Mouse (Mus musculus) brain, embryonic 18.5 days (tissue): ENCODE results near the gene Fam107a.
"Not testable (repeated sequence)": the region's sequence is repeated elsewhere in the genome, so short reads cannot be mapped to it uniquely, and the experiment has no call there.

Experiments used
- DNase-seq: peaks from one replicate; pipeline ENCODE4 v3.0.0-alpha.2; 2012; ENCODE audit warnings: low read depth, low spot score

Fam107a gene

GRCm38 (mm10) chr14:8316366-8317193 is 1.2 kb downstream of the Fam107a start:
- no peak for DNase-seq

GRCm38 (mm10) chr14:8315169-8315568 is 2.7 kb downstream of the Fam107a start:
- DNase-seq, result no peak

- no peak for DNase-seq
These were observed 3.3 kb downstream of the Fam107a start for GRCm38 (mm10) chr14:8314536-8314935.

GRCm38 (mm10) chr14:8313877-8314276 is 3.9 kb downstream of the Fam107a start:
- DNase-seq, result no peak

- no peak for DNase-seq
These were observed 8.1 kb downstream of the Fam107a start for GRCm38 (mm10) chr14:8309621-8310141.

- DNase-seq, result no peak
These were observed 9.2 kb downstream of the Fam107a start for GRCm38 (mm10) chr14:8308650-8309049.

GRCm38 (mm10) chr14:8306884-8307283 is 10.9 kb downstream of the Fam107a start:
- DNase-seq, result no peak

- DNase-seq, result no peak
These were observed 12.8 kb downstream of the Fam107a start for GRCm38 (mm10) chr14:8305014-8305413.

- no peak for DNase-seq
These were observed 13.7 kb downstream of the Fam107a start for GRCm38 (mm10) chr14:8304082-8304481.

- DNase-seq, result no peak
These were observed 15.1 kb downstream of the Fam107a start for GRCm38 (mm10) chr14:8302687-8303086.

- no peak for DNase-seq
These were observed 17.5 kb downstream of the Fam107a start for GRCm38 (mm10) chr14:8300281-8300680.

- no peak for DNase-seq
These were observed 19.9 kb downstream of the Fam107a start for GRCm38 (mm10) chr14:8297889-8298293.

- DNase-seq, result no peak
These were observed 23.6 kb downstream of the Fam107a start for GRCm38 (mm10) chr14:8294257-8294656.

- DNase-seq, result not testable (repeated sequence)
These were observed 31.2 kb downstream of the Fam107a start for GRCm38 (mm10) chr14:8286595-8286994.

GRCm38 (mm10) chr14:8283784-8284183 is 34.0 kb downstream of the Fam107a start:
- no peak for DNase-seq

- not testable (repeated sequence) for DNase-seq
These were observed 46.5 kb downstream of the Fam107a start for GRCm38 (mm10) chr14:8271281-8271680.

- no peak for DNase-seq
These were observed 53.4 kb downstream of the Fam107a start for GRCm38 (mm10) chr14:8264378-8264777.

- no peak for DNase-seq
These were observed 55.6 kb downstream of the Fam107a start for GRCm38 (mm10) chr14:8262242-8262641.

GRCm38 (mm10) chr14:8260214-8260613 is 57.6 kb downstream of the Fam107a start:
- no peak for DNase-seq

- DNase-seq, result no peak
These were observed 58.7 kb downstream of the Fam107a start, which contains the start of gene Acox2 for GRCm38 (mm10) chr14:8259166-8259565. Gene Acox2, minus strand, starts transcription at chr14:8259353.

GRCm38 (mm10) chr14:8258752-8259151 is 59.1 kb downstream of the Fam107a start:
- DNase-seq, result no peak

GRCm38 (mm10) chr14:8258335-8258627 is 59.5 kb downstream of the Fam107a start:
- no peak for DNase-seq
